22 mouse cellular contexts compared by ENCODE assay signal in the genomic region with DNA sequence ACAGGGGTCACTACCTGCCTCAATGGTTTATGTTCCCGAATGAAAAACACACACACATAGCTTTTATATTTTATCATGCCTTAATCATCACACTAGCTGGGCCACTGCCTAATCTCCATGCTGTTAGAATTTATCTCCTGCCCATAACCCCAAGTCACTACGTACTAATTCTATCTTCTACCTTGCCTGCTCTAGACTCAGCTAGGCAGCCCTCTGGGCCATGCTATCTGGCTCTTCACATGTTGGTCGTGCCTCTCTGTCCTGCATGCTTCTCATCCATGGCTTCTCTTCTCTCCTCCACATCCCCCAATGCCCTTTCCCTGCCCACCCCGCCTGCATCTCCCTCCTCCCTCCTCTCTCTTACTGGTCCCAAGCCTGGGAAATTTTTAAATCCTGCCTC. TPM values are rescaled to one million over a fixed set of nuclear protein-coding genes. Genes with fewer than 3 reads are reported as not detected.
"Had no signal": no experiment of that assay in that cellular context is flagged by ENCODE, and none has a peak within 500 bp of the region (broad histone marks: within the 10 kb centered on the region; RNA-seq: fewer than 3 reads in every experiment).

No protein-coding gene starts in this region.

- H3K9ac ChIP-seq: liver, embryonic 15.5 days; lung, embryonic 14.5 days; midbrain, embryonic 12.5 days; midbrain, embryonic 15.5 days; neural tube, embryonic 13.5 days; neural tube, embryonic 15.5 days; stomach, embryonic 15.5 days had no signal

- H3K4me2 ChIP-seq: liver, embryonic 15.5 days; lung, embryonic 14.5 days; midbrain, embryonic 12.5 days; midbrain, embryonic 15.5 days; neural tube, embryonic 13.5 days; neural tube, embryonic 15.5 days; stomach, embryonic 15.5 days had no signal

- H3K27ac ChIP-seq: liver, embryonic 15.5 days; midbrain, embryonic 10.5 days; midbrain, embryonic 12.5 days; midbrain, embryonic 15.5 days; neural tube, embryonic 13.5 days; neural tube, embryonic 15.5 days; stomach, embryonic 15.5 days; stomach, postnatal 0 days had no signal

- H3K9me3 ChIP-seq: liver, embryonic 15.5 days; megakaryocyte, embryonic 14.5 days; midbrain, embryonic 10.5 days; midbrain, embryonic 12.5 days; midbrain, embryonic 15.5 days; neural tube, embryonic 13.5 days; neural tube, embryonic 15.5 days; stomach, embryonic 15.5 days had no signal

- DNase-seq: lung, adult 18-20 months; lung, embryonic 14.5 days; lung, postnatal 10 days; lung, postnatal 4 days; retina, postnatal 1 day; right cerebral cortex, postnatal 14 days; thymus, adult 18-20 months; thymus, postnatal 14 days; thymus, postnatal 4 days had no signal

- H3K4me3 ChIP-seq: liver, embryonic 15.5 days; megakaryocyte, embryonic 14.5 days; midbrain, embryonic 10.5 days; midbrain, embryonic 12.5 days; midbrain, embryonic 15.5 days; myocyte; neural tube, embryonic 13.5 days; neural tube, embryonic 15.5 days; stomach, embryonic 15.5 days had no signal

- ATAC-seq: midbrain, embryonic 15.5 days had no signal

- H3K27me3 ChIP-seq: liver, embryonic 15.5 days; midbrain, embryonic 12.5 days; midbrain, embryonic 15.5 days; neural tube, embryonic 13.5 days; neural tube, embryonic 15.5 days; stomach, embryonic 15.5 days had no signal

- H3K36me3 ChIP-seq: liver, embryonic 15.5 days; midbrain, embryonic 10.5 days; midbrain, embryonic 12.5 days; midbrain, embryonic 15.5 days; neural tube, embryonic 13.5 days; neural tube, embryonic 15.5 days; stomach, embryonic 15.5 days had no signal

- H3K4me1 ChIP-seq: liver, embryonic 15.5 days; midbrain, embryonic 10.5 days; midbrain, embryonic 12.5 days; midbrain, embryonic 15.5 days; neural tube, embryonic 13.5 days; stomach, embryonic 15.5 days had no signal

RNA-seq across cellular contexts. Expression of a gene that starts 9.0 kb away (rescaled TPM):
- polyA plus RNA-seq: liver, adult 2 months; midbrain, embryonic 10.5 days; midbrain, embryonic 12.5 days; myocyte; spleen, adult 2 months; thymus, postnatal 0 days had no signal
